ENCODE assay signal across 23 mouse cellular contexts in the genomic region with DNA sequence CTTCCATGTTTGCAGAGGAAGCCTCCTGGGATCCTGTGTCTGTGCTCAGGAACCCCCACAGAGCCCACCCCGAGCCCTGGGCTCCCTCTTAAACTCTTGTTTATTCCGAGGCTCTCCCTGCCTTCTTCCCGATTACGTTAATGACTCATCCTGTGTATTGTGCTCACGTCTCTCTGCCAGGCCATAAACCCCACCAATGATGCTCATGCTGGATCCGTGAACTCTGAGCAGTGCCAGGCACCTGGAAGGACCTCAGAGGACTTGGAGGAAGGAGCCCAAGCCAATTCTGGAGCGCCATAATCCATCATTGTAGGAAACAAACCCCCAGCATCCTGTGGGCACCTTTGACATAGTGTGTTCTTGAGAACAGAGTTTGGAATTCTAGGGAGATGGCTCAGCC. TPM values are rescaled to one million over a fixed set of nuclear protein-coding genes. Genes with fewer than 3 reads are reported as not detected.
DNase-seq lines count a peak whose midpoint lies in the region; ATAC-seq lines count a peak whose summit lies in the region.
"Had no signal": no experiment of that assay in that cellular context is flagged by ENCODE, and none has a peak within 500 bp of the region (broad histone marks: within the 10 kb centered on the region; RNA-seq: fewer than 3 reads in every experiment).

No protein-coding gene starts in this region.

- peak overlapping the region; percentile 7; the same call in 1 of the 2 replicates for H3K27ac ChIP-seq in embryonic facial prominence, embryonic 13.5 days
- H3K27ac ChIP-seq in embryonic facial prominence, embryonic 10.5 days (replicated peaks) = no peak overlapping the region
- H3K27ac ChIP-seq: embryonic facial prominence, embryonic 15.5 days; forebrain, embryonic 10.5 days; forebrain, embryonic 15.5 days; heart, embryonic 10.5 days; hindbrain, embryonic 13.5 days; hindbrain, postnatal 0 days had no signal

- no peak for ATAC-seq in embryonic facial prominence, embryonic 13.5 days (ENCODE audit: insufficient number of reproducible peaks, insufficient read depth, low FRiP score, low TSS enrichment, low read depth)
- ATAC-seq: forebrain, embryonic 15.5 days; hindbrain, postnatal 0 days had no signal

- no peak overlapping the region for H3K4me2 ChIP-seq in embryonic facial prominence, embryonic 13.5 days
- H3K4me2 ChIP-seq: embryonic facial prominence, embryonic 15.5 days; forebrain, embryonic 15.5 days; hindbrain, embryonic 13.5 days had no signal

- 75% methylated on average over 7 of the region's 7 CpGs for WGBS in embryonic facial prominence, embryonic 13.5 days
- WGBS in embryonic facial prominence, embryonic 10.5 days = 88% methylated on average over 7 of the region's 7 CpGs

- DNase-seq in embryonic facial prominence, embryonic 10.5 days (ENCODE audit: low spot score) = no peak
- DNase-seq in 3T3-L1 (ENCODE audit: low read depth, low spot score) = peak; percentile 27
- peak; percentile 48 for DNase-seq in lung, postnatal 10 days
- peak; percentile 40 to 73 for DNase-seq in lung, postnatal 4 days
- no peak for DNase-seq in thymus, postnatal 0 days (ENCODE audit: low spot score)
- DNase-seq in spleen, postnatal 36 days (ENCODE audit: low spot score in 2 of 2) = no peak
- DNase-seq: adrenal gland, adult 8-10 months; cerebellum, adult 11-12 months; cerebellum, adult 9-10 months; cerebellum, postnatal 25 days; gastrocnemius, postnatal 36 days; heart, adult 11 months; heart, postnatal 10 days; heart, postnatal 4 days had no signal

- H3K4me3 ChIP-seq in embryonic facial prominence, embryonic 13.5 days = no peak overlapping the region
- no peak overlapping the region for H3K4me3 ChIP-seq in embryonic facial prominence, embryonic 10.5 days
- H3K4me3 ChIP-seq: embryonic facial prominence, embryonic 15.5 days; erythroblast, embryonic 14.5 days; forebrain, embryonic 10.5 days; forebrain, embryonic 15.5 days; heart, embryonic 10.5 days; hindbrain, embryonic 13.5 days had no signal

- no peaks in the 10 kb centered on the region for H3K9me3 ChIP-seq in embryonic facial prominence, embryonic 13.5 days
- no peaks in the 10 kb centered on the region for H3K9me3 ChIP-seq in embryonic facial prominence, embryonic 10.5 days
- H3K9me3 ChIP-seq: embryonic facial prominence, embryonic 15.5 days; forebrain, embryonic 10.5 days; forebrain, embryonic 15.5 days; heart, embryonic 10.5 days; hindbrain, embryonic 13.5 days had no signal

- H3K9ac ChIP-seq in embryonic facial prominence, embryonic 13.5 days = no peak overlapping the region
- H3K9ac ChIP-seq: embryonic facial prominence, embryonic 15.5 days; forebrain, embryonic 15.5 days; hindbrain, embryonic 13.5 days had no signal

- H3K36me3 ChIP-seq in embryonic facial prominence, embryonic 13.5 days = no peaks in the 10 kb centered on the region
- no peaks in the 10 kb centered on the region for H3K36me3 ChIP-seq in embryonic facial prominence, embryonic 10.5 days (replicated peaks)
- H3K36me3 ChIP-seq: embryonic facial prominence, embryonic 15.5 days; forebrain, embryonic 10.5 days; forebrain, embryonic 15.5 days; heart, embryonic 10.5 days; hindbrain, embryonic 13.5 days had no signal

- H3K27me3 ChIP-seq in embryonic facial prominence, embryonic 13.5 days = no peaks in the 10 kb centered on the region
- no peaks in the 10 kb centered on the region for H3K27me3 ChIP-seq in embryonic facial prominence, embryonic 10.5 days (replicated peaks; ENCODE audit: low read depth, poor library complexity, severe bottlenecking)
- H3K27me3 ChIP-seq: CH12.LX; embryonic facial prominence, embryonic 15.5 days; forebrain, embryonic 15.5 days; hindbrain, embryonic 13.5 days had no signal

- H3K4me1 ChIP-seq in embryonic facial prominence, embryonic 13.5 days = peaks cover 19% of the 10 kb centered on the region
- H3K4me1 ChIP-seq in embryonic facial prominence, embryonic 10.5 days = peaks cover 34% of the 10 kb centered on the region
- H3K4me1 ChIP-seq: forebrain, embryonic 15.5 days had no signal

RNA-seq across cellular contexts. Expression of a gene that starts 31.7 kb away (rescaled TPM):
- 53.9 and 55.6 TPM in 2 replicates for polyA plus RNA-seq in embryonic facial prominence, embryonic 13.5 days (2015; fragmentation: Nextera tagmentation; extraction: Ambion mirVana)
- polyA plus RNA-seq in embryonic facial prominence, embryonic 10.5 days (2016; fragmentation: Nextera tagmentation; extraction: Ambion mirVana) = 43.2 and 47.3 TPM in 2 replicates
- polyA plus RNA-seq in thymus, postnatal 0 days (2015; fragmentation: Nextera tagmentation; extraction: Ambion mirVana) = 36.7 and 37.9 TPM in 2 replicates

Comparison
In these comparisons a context has a peak if more than half of its experiments do, and no peak if none do; other contexts are left out.
1. DNase-seq: peak in 3T3-L1 (single experiment), lung, postnatal 10 days (single experiment) and lung, postnatal 4 days (2 of 2); none in embryonic facial prominence, embryonic 10.5 days (single experiment), thymus, postnatal 0 days (single experiment) and spleen, postnatal 36 days (0 of 2).